Mouse (Mus musculus) liver, embryonic 15.5 days (tissue): ENCODE measurements around the gene Wdr13. TPM values are rescaled to one million over a fixed set of nuclear protein-coding genes. Genes with fewer than 3 reads are reported as not detected.

Experiments
- ATAC-seq: fragments of 200-750 bp; cut with Nextera tagmentation; 2 replicates; pipeline ENCODE4 v1.8.0; 2017; ENCODE audit warnings: moderate number of reproducible peaks, mild to moderate bottlenecking, moderate library complexity; ENCODE audit not compliant: insufficient read depth
- H3K27ac ChIP-seq: fragments of 300-500 bp; sonication (generic); replicated peaks from 2 replicates; pipeline ENCODE4 v1.5.1; 2015; ENCODE audit warnings: mild to moderate bottlenecking, inconsistent platforms
- H3K27me3 ChIP-seq: fragments of 300-500 bp; sonication (generic); 2 replicates; pipeline ENCODE4 v1.6.1; 2015; ENCODE audit warnings: mild to moderate bottlenecking, inconsistent platforms
- H3K36me3 ChIP-seq: fragments of 300-500 bp; sonication (generic); replicated peaks from 2 replicates; pipeline ENCODE4 v1.6.1; 2015; ENCODE audit warnings: moderate library complexity, mild to moderate bottlenecking, inconsistent platforms
- H3K4me1 ChIP-seq: fragments of 300-500 bp; sonication (generic); replicated peaks from 2 replicates; pipeline ENCODE4 v1.6.1; 2015; ENCODE audit warnings: inconsistent platforms
- H3K4me2 ChIP-seq: fragments of 300-500 bp; sonication (generic); 2 replicates; pipeline ENCODE4 v1.6.1; 2015; ENCODE audit warnings: moderate library complexity, mild to moderate bottlenecking, inconsistent platforms
- H3K4me3 ChIP-seq: fragments of 300-500 bp; sonication (generic); replicated peaks from 2 replicates; pipeline ENCODE4 v1.5.1; 2015; ENCODE audit warnings: mild to moderate bottlenecking, inconsistent platforms
- H3K9ac ChIP-seq: fragments of 300-500 bp; sonication (generic); 2 replicates; pipeline ENCODE4 v1.6.1; 2015; ENCODE audit warnings: moderate library complexity, mild to moderate bottlenecking, inconsistent platforms
- H3K9me3 ChIP-seq: fragments of 300-500 bp; sonication (generic); replicated peaks from 2 replicates; pipeline ENCODE4 v1.6.1; 2016; ENCODE audit warnings: inconsistent platforms
- WGBS: fragments of 180-500 bp; shearing (Covaris S2); methylation state at CpG from one replicate; pipeline ENCODE4 v1.1.7; 2015; ENCODE audit warnings: mixed read lengths; ENCODE audit not compliant: insufficient replicate concordance; 5-methylcytosine and 5-hydroxymethylcytosine counted together
- polyA plus RNA-seq: library from polyadenylated mRNA; unstranded; fragments of >200 nt; fragmentation: Nextera tagmentation; extraction: Ambion mirVana; gene quantifications from 2 replicates; pipeline ENCODE4 v1.2.1, GENCODE M21; 2015

Gene Wdr13
- polyA plus RNA-seq, 1 experiment from 2014 or later = 6.2 TPM

DNA sequence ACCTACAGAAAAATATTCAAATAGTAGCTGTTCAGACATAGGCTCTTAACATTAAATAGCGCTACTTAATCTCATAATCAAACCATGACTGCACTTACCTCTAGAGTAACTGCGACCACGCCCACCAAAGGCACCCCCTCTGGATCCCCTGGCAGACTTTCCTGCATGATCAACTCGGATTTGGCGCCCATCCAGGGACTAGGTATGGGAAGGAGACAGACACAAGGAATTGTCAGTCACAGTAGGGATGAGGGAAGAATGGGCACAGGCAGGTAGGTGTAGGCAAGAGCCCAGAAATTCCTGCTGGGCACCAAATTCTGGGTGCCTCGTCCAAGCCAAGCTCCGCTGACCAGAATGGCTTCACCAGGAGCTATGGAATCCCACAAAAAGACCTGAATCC is 11.1 kb upstream of the Wdr13 start:
- Histone ChIP-seq H3K4me1 (peaks cover 20% of the 10 kb centered on the region), H3K9me3 (no peaks in the 10 kb centered on the region), H3K27me3 (no peaks in the 10 kb centered on the region), H3K36me3 (peaks cover 51% of the 10 kb centered on the region), H3K4me3 (peak overlapping the region; percentile 76), H3K27ac (peak overlapping the region; percentile 95), H3K9ac (peak overlapping the region; percentile 76), H3K4me2 (peak overlapping the region; percentile 82)
- WGBS = 45% methylated on average over 7 of the region's 7 CpGs
- ATAC-seq = no peak

DNA sequence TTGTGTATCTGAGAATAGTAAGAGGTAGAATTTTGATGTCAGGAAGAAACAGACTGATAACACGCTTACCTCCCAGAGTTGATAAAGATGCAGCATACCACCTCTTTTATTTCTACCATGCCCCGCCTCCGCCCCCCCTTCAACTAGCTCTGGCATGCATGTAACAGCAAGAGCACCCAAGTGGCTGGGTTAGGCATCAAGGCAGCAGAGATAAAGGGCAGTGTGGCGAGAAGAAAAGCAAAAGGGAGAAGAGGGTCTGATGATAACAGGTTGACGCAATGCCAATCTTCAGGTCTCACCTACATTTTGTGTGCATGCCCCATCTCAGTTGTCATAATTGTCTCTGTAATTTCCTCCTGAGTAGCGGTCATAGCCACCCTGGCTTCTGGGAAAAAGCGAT is 10.3 kb upstream of the Wdr13 start:
- no peak overlapping the region for H3K4me3 ChIP-seq
- 52% methylated on average over 7 of the region's 7 CpGs for WGBS
- H3K4me1 ChIP-seq = peaks cover 20% of the 10 kb centered on the region
- H3K4me2 ChIP-seq = peak overlapping the region; percentile 82; the same call in 1 of the 2 replicates
- no peak overlapping the region for H3K9ac ChIP-seq
- H3K36me3 ChIP-seq = peaks cover 59% of the 10 kb centered on the region
- no peaks in the 10 kb centered on the region for H3K27me3 ChIP-seq
- ATAC-seq = no peak
- no peak overlapping the region for H3K27ac ChIP-seq
- H3K9me3 ChIP-seq = no peaks in the 10 kb centered on the region

DNA sequence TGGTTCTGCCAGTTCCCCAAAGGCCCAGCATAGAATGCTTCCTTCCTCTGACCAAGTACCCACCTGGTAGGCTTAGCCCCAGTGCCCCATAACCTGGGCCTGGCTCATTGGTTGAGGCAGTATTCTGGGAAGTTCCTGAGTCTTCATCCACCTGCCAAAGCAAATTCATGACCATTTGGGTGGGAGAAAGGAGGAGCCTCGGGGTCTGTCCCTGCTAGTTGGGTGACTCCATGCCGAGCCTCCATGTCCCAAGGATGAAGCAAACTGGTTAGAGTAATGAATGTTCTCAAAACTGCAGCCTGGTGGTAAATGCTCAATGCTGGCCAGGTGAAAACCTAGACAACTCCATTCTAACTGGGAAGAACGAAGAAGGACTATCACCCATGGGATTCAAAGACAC is 8.4 kb upstream of the Wdr13 start:
- Histone ChIP-seq H3K9me3 (no peaks in the 10 kb centered on the region), H3K4me1 (peaks cover 16% of the 10 kb centered on the region), H3K27ac (no peak overlapping the region), H3K4me2 (no peak overlapping the region), H3K9ac (no peak overlapping the region), H3K36me3 (peaks cover 76% of the 10 kb centered on the region), H3K4me3 (no peak overlapping the region), H3K27me3 (no peaks in the 10 kb centered on the region)
- ATAC-seq = no peak
- 68% methylated on average over 3 of the region's 3 CpGs for WGBS

DNA sequence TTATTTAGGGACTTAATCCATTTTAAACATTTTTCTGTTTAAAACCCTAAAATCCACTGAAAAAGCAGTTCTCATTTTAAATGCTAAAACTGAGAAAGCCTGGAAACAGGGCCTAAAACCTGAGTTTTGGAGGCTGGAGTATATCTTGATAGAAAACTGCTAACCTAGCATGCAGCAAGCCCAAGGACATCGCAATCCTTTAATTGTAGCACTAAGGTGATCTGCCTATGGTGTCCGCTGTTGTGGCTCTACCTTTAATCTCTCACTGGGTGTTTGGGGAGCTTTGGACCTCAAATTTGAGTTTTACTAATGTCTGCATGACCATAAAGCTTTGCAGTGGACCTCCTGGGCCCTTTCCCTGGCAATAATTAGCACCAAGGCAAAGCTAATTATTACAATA is 7.8 kb upstream of the Wdr13 start:
- no peak overlapping the region for H3K27ac ChIP-seq
- no peak overlapping the region for H3K9ac ChIP-seq
- no peak for ATAC-seq
- no peaks in the 10 kb centered on the region for H3K9me3 ChIP-seq
- peaks cover 76% of the 10 kb centered on the region for H3K36me3 ChIP-seq
- H3K4me1 ChIP-seq = peaks cover 16% of the 10 kb centered on the region
- no peak overlapping the region for H3K4me3 ChIP-seq
- 90% methylated on average over 2 of the region's 2 CpGs for WGBS
- H3K4me2 ChIP-seq = no peak overlapping the region
- H3K27me3 ChIP-seq = no peaks in the 10 kb centered on the region

DNA sequence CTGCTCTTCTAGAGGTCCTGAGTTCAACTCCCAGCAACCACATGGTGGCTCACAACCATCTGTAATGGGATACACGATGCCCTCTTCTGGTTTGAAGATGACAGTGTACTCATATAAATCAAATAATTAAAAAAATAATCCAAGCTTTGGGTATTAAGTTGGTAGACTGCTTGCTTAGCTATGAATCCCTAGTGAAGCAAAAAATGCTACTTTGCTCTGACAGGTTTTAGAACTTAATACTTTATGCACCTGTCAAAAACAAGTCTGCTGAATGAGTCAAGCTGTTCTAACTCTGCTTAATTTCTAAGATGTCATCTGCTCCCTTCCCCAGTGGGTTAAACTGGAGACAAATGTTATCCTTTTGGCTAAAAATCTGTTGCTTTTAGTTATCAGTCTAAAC is 6.8 kb upstream of the Wdr13 start:
- H3K9ac ChIP-seq = no peak overlapping the region
- 44% methylated on average over 1 of the region's 1 CpGs for WGBS
- H3K36me3 ChIP-seq = peaks cover 75% of the 10 kb centered on the region
- ATAC-seq = no peak
- H3K4me1 ChIP-seq = peaks cover 16% of the 10 kb centered on the region
- no peak overlapping the region for H3K27ac ChIP-seq
- no peak overlapping the region for H3K4me3 ChIP-seq
- H3K9me3 ChIP-seq = no peaks in the 10 kb centered on the region
- H3K4me2 ChIP-seq = no peak overlapping the region
- no peaks in the 10 kb centered on the region for H3K27me3 ChIP-seq

DNA sequence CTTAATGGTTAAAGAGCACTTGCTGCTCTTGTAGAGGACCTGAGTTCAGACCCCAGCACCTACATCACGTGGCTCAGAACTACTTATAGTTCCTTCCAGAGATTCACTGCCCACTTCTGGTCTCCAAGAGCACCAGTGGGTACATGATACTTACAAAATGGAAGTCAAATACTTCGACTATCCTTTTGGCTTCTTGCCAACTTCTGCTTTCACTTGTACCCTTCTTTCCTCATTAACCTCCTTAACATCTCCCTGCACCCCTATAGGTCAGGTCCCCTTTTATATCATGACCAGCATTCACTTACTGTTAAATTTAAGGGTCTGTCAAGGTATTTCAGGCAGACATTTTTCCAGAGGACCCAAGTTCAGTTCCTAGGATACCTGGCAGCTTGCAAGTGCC is 3.2 kb upstream of the Wdr13 start:
- WGBS = 21% methylated on average over 2 of the region's 2 CpGs
- no peaks in the 10 kb centered on the region for H3K9me3 ChIP-seq
- no peaks in the 10 kb centered on the region for H3K27me3 ChIP-seq
- H3K36me3 ChIP-seq = peaks cover 44% of the 10 kb centered on the region
- no peak overlapping the region for H3K4me2 ChIP-seq
- no peak for ATAC-seq
- no peak overlapping the region for H3K9ac ChIP-seq
- peaks cover 16% of the 10 kb centered on the region for H3K4me1 ChIP-seq
- no peak overlapping the region for H3K27ac ChIP-seq
- no peak overlapping the region for H3K4me3 ChIP-seq

DNA sequence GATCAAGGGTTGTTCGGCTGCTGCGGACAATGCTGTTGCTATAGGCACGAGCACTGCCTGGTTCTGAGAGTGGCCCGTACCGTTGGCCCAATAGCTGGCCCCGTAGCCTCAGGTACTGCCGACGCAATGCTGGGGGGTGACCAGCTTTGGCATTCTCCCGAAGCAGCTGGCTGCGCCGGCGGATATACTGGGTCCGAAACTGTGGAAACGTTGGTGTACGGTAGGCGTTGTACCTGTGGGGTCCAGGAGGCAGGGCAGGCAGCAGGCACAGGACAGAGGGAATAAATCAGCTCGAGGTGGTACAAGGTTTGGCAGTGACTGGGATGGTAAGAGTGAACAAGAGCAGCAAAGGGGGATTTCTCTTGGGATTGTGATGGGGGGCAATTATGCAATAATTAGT is 1.3 kb downstream of the Wdr13 start:
- no peaks in the 10 kb centered on the region for H3K27me3 ChIP-seq
- H3K4me3 ChIP-seq = peak overlapping the region; percentile 67
- no peak for ATAC-seq
- H3K9me3 ChIP-seq = no peaks in the 10 kb centered on the region
- H3K27ac ChIP-seq = peak overlapping the region; percentile 97
- H3K9ac ChIP-seq = no peak overlapping the region
- peaks cover 29% of the 10 kb centered on the region for H3K36me3 ChIP-seq
- peaks cover 16% of the 10 kb centered on the region for H3K4me1 ChIP-seq
- peak overlapping the region; percentile 83 for H3K4me2 ChIP-seq
- WGBS = 84% methylated on average over 17 of the region's 17 CpGs

DNA sequence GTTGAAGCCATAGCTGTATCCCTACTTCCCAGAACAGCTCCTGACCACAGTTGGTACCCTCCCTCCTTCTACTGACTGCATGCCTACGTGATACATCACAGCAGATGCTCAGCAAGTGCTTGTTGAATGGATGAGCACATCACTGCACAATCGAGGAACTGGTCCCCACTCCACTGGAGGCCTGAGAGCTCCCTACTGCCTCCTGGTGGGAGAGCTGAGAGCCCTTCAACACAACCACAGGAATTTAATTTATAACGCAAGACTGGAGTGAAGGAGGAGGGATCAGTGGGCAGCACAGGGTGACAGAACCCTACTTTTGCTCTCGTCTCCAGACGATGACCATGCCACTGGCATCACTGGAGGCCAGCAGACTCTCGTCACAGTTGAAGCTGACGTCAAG is 7.5 kb downstream of the Wdr13 start:
- Histone ChIP-seq H3K4me2 (no peak overlapping the region), H3K36me3 (peaks cover 39% of the 10 kb centered on the region), H3K27me3 (no peaks in the 10 kb centered on the region), H3K9me3 (no peaks in the 10 kb centered on the region), H3K27ac (no peak overlapping the region), H3K4me1 (no peaks in the 10 kb centered on the region), H3K9ac (no peak overlapping the region), H3K4me3 (no peak overlapping the region)
- ATAC-seq = no peak
- WGBS = 71% methylated on average over 7 of the region's 7 CpGs

DNA sequence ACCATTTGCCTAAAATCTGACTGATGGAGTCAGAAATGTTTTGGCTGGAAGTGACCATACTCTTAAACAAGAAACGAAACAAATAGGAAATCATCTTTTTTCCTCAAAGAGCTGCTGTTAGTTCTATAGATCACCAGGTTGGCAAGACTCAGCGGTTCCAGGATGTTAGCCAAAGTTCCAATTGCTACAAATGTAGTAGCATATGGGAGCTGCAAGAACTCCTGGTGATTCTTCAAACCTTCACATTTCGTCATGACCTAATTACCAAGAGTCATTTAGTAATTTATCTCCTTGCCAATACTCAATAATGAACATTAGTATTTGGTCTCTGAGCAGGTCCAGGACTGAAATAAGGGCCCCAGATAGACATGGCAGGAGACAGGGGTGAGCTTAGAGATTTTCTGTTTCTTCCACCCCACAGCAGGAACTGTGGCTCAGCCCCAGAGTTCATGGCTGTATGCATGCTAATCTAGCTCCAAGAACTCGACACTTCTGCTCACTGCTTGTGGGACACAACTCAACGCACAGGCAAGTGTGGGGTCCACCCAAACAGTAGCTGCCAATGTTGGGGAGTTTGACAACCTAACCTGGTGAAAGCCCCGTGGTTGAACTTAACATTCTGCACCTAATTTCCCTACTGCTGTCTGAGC is 8.7 kb downstream of the Wdr13 start:
- no peak for ATAC-seq
- Histone ChIP-seq H3K27ac (no peak overlapping the region), H3K9me3 (no peaks in the 10 kb centered on the region), H3K9ac (no peak overlapping the region), H3K36me3 (peaks cover 29% of the 10 kb centered on the region), H3K27me3 (no peaks in the 10 kb centered on the region), H3K4me2 (no peak overlapping the region), H3K4me1 (no peaks in the 10 kb centered on the region), H3K4me3 (no peak overlapping the region)
- 65% methylated on average over 6 of the region's 6 CpGs for WGBS

DNA sequence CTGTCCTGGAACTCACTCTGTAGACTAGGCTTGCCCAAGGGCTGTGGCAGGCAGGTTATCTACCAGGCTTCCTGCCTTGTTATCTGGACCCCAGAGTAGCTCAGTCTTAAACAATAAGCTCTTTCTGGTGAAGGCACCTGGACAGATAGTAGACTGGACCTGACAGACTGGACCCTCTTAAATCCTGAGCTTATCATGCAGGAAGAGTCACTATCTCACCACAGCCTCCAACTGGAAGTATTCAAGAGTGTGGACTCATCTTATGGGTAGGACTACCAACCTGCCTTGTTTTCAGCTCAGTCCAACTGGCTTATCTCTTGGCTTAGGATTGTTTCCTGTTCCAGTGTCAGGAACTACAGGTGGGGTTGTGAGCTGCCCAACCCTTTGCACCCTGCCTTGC is 15.4 kb downstream of the Wdr13 start:
- H3K27ac ChIP-seq = no peak overlapping the region
- H3K36me3 ChIP-seq = no peaks in the 10 kb centered on the region

DNA sequence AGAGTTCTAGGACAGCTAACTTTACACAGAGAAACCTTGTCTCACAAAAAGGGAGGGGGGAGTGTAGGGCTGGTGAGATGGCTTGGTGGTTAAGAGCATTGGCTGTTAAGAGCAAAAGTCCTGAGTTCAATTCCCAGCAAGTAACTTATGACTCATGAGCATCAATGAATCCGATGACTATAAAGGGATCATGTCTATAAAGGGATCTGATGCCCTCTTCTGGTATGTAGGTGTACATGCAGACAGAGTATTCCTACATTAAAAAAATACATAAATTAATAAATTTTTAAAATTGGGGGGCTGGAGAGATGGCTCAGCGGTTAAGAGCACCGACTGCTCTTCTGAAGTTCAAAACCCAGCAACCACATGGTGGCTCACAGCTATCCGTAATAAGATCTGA is 17.4 kb downstream of the Wdr13 start:
- WGBS = 59% methylated on average over 4 of the region's 4 CpGs
- no peak for ATAC-seq

More for the DNA sequence above, 15.4 kb downstream of the Wdr13 start:
- Histone ChIP-seq H3K27me3 (no peaks in the 10 kb centered on the region), H3K9me3 (no peaks in the 10 kb centered on the region), H3K4me3 (no peak overlapping the region), H3K4me2 (no peak overlapping the region), H3K4me1 (peaks cover 3% of the 10 kb centered on the region; the same call in 1 of the 2 replicates), H3K9ac (no peak overlapping the region)
- ATAC-seq = no peak

DNA sequence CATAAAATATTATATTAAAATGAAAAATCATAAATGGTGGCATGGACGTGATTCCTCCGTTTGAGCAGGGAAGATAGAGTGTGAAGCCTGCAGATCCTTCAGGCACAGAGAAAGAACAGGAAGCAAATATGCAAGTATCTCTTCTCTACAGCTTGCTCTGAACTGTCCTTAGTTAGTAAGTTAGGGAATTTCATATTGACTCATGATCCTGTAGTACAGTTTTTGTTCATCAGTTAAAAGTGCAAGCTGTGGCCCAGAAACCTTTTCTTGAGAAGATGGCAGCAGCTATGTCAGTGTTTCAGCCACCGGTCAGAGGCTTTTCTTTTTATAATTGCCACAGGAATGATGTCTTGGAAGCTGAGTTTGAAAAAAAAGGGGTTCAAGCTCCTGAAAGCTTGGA is 27.7 kb downstream of the Wdr13 start:
- no peak overlapping the region for H3K4me3 ChIP-seq
- no peak overlapping the region for H3K9ac ChIP-seq
- H3K27me3 ChIP-seq = no peaks in the 10 kb centered on the region
- no peak for ATAC-seq
- H3K27ac ChIP-seq = no peak overlapping the region
- H3K4me1 ChIP-seq = peaks cover 25% of the 10 kb centered on the region
- no peaks in the 10 kb centered on the region for H3K9me3 ChIP-seq
- H3K4me2 ChIP-seq = no peak overlapping the region
- WGBS = 78% methylated on average over 3 of the region's 3 CpGs
- no peaks in the 10 kb centered on the region for H3K36me3 ChIP-seq

More for the DNA sequence above, 17.4 kb downstream of the Wdr13 start:
- Histone ChIP-seq H3K36me3 (no peaks in the 10 kb centered on the region), H3K4me3 (no peak overlapping the region), H3K9me3 (no peaks in the 10 kb centered on the region), H3K4me2 (no peak overlapping the region), H3K9ac (no peak overlapping the region), H3K27me3 (no peaks in the 10 kb centered on the region), H3K27ac (no peak overlapping the region), H3K4me1 (peaks cover 3% of the 10 kb centered on the region; the same call in 1 of the 2 replicates)
